Mouse (Mus musculus): ENCODE measurements around the gene Gm49358. TPM values are rescaled to one million over a fixed set of nuclear protein-coding genes. Genes with fewer than 3 reads are reported as not detected.

Gm49358 gene
- total RNA-seq, 2 experiments from 2014 or later, result 16.7 to 32.1 TPM

DNA sequence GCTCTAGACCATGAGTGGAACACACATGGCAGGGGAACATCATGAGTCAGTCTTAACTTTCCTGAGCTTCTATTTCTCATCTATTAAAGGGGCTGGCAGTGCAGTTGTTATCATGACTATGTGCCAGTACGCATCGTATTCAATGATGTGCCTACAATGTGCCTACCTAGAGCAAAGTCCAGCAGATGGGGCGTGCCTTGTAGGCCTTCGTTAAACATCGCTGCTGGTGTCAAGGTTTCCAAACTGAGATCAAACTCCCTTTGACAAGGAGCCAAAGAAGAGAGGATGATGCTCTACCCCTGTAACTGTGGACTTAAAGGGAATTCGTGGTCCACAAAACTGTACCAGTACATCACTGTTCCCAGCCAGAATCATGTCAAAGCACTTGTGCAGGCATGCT is 98.7 kb downstream of the Gm49358 start:
- no peak overlapping the region for H3K4me3 ChIP-seq
- intact Hi-C loops (cut with DNase I), result no loop called here
- no peak for DNase-seq
- no peak for TF ChIP-seq CTCF (IDR thresholded peaks at IDR 0.05)
- H3K27ac ChIP-seq, result no peak overlapping the region

DNA sequence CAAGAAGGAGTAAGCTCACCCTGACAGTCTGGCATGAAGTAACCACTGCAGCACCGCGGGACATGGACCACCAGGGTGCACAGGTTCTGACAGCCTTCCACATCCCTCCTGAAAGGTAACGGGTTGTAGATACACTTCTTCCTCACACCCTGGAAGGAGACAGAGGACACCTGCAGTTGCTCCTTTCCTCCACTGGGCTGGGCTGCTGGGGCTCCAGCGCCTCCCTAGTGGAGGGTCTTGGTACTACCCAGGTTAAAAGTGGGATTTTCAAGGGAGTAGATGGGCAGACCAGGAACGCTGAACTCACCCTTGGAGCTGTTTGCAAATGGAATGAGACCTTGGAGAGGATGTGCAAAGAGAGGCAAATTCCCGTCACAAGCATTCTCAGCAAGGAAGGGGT is 99.7 kb downstream of the Gm49358 start:
- no peak for DNase-seq
- Histone ChIP-seq H3K4me3 (no peak overlapping the region), H3K27ac (no peak overlapping the region)
- peak; percentile 58 for TF ChIP-seq CTCF (IDR thresholded peaks at IDR 0.05)
- intact Hi-C loops (cut with DNase I), result no loop called here

GRCm38 (mm10) chr10:86872121-86872520 is 108.3 kb downstream of the Gm49358 start:
- Histone ChIP-seq H3K27ac (peak overlapping the region; percentile 64), H3K4me3 (no peak overlapping the region)
- DNase-seq, result no peak
- intact Hi-C loops (cut with DNase I), result no loop called here
- no peak for TF ChIP-seq CTCF (IDR thresholded peaks at IDR 0.05)

DNA sequence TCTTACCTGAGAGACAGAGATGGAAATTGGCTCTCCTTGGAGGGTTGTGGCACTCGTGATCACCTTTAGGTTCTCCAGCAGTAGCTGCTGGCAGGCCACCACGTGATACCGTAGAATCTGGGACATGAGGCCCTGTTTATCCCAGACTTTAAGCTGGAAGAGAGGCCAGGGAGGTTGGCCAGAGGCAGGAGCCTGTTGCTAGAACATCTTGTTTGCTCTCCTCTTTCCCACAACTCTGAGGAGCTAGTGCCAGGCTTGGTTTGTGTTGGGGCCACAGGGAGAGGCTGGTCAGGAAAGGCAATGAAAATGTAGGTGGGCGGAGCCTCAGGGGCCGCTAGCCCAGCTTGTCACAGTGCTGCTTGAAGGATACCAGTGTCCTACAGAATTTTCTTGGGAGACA is 108.8 kb downstream of the Gm49358 start:
- no peak overlapping the region for H3K4me3 ChIP-seq
- peak overlapping the region; percentile 64 for H3K27ac ChIP-seq
- TF ChIP-seq CTCF (IDR thresholded peaks at IDR 0.05), result no peak
- intact Hi-C loops (cut with DNase I), result no loop called here
- peak; percentile 53 for DNase-seq

DNA sequence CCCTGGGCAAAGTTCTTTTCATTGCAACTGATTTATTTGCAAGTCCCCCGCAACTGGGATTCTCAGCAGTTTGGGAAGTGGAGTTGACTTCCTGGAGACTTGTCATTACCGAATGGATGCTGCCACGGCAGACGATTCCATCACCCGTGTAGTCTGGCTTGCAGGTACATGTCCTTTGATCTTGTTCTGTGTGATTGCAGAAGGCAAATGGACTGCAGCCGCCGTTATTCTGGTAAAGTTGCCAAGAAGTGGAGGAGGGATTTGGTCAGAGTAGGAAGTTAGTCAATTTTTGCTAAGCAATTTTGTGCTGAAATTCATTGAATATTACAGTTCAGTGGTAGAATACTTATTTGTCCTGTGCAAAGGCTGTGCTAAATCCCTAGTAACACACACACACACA is 114.9 kb downstream of the Gm49358 start:
- intact Hi-C loops (cut with DNase I), result no loop called here
- no peak for DNase-seq
- Histone ChIP-seq H3K4me3 (no peak overlapping the region), H3K27ac (peak overlapping the region; percentile 82; the same call in 1 of the 2 replicates)
- TF ChIP-seq CTCF (IDR thresholded peaks at IDR 0.05), result no peak

- no peak for TF ChIP-seq CTCF (IDR thresholded peaks at IDR 0.05)
- H3K27ac ChIP-seq, result peak overlapping the region; percentile 80
- intact Hi-C loops (cut with DNase I), result no loop called here
- H3K4me3 ChIP-seq, result no peak overlapping the region
- DNase-seq, result peak; percentile 79
Observed at GRCm38 (mm10) chr10:86880071-86880806, 116.5 kb downstream of the Gm49358 start.

GRCm38 (mm10) chr10:86881448-86881847 is 117.7 kb downstream of the Gm49358 start:
- no peak for TF ChIP-seq CTCF (IDR thresholded peaks at IDR 0.05)
- no peak for DNase-seq
- H3K4me3 ChIP-seq, result no peak overlapping the region
- intact Hi-C loops (cut with DNase I), result no loop called here
- H3K27ac ChIP-seq, result peak overlapping the region; percentile 80; the same call in 1 of the 2 replicates

Other genes with a start within 250 kb of the Gm49358 start
- 100 to 1,000 TPM; 108 to 149 TPM for gene Hsp90b1, start 58.5 kb upstream of the Gm49358 start, total RNA-seq (2021)
- gene Ttc41, start 58.2 kb upstream of the Gm49358 start, total RNA-seq (2021), result 1 to 10 TPM; 2.3 to 2.5 TPM
- gene Nt5dc3, start 15.0 kb downstream of the Gm49358 start, total RNA-seq (2021), result 10 to 100 TPM; 36.1 to 77.7 TPM
- 1 to 10 TPM in 1 of 2 experiments, under 1 TPM in 1; 0.84 to 4.5 TPM for gene Stab2, start 244.1 kb downstream of the Gm49358 start, total RNA-seq (2021)

Measured in gastrocnemius, adult 2 months (tissue).